Mouse (Mus musculus) hindbrain, embryonic 14.5 days (tissue): ENCODE measurements around the gene Pttg1ip. TPM values are rescaled to one million over a fixed set of nuclear protein-coding genes. Genes with fewer than 3 reads are reported as not detected.

Experiments used
- ATAC-seq: fragments of 200-750 bp; cut with Nextera tagmentation; 2 replicates; pipeline ENCODE4 v1.8.0; 2017; ENCODE audit warnings: moderate number of reproducible peaks, mild to moderate bottlenecking, moderate TSS enrichment, moderate library complexity; ENCODE audit not compliant: low FRiP score
- DNase-seq: peaks from one replicate; pipeline ENCODE4 v3.0.0-alpha.2; 2015; ENCODE audit warnings: low spot score
- H3K27ac ChIP-seq: fragments of 300-500 bp; sonication (generic); 2 replicates; pipeline ENCODE4 v1.5.1; 2014; ENCODE audit warnings: mild to moderate bottlenecking, moderate library complexity
- H3K27me3 ChIP-seq: fragments of 300-500 bp; sonication (generic); 2 replicates; pipeline ENCODE4 v1.6.1; 2014; ENCODE audit warnings: mild to moderate bottlenecking, low read length, mixed read lengths; ENCODE audit not compliant: control insufficient read depth, insufficient read depth
- H3K36me3 ChIP-seq: fragments of 300-500 bp; sonication (generic); replicated peaks from 2 replicates; pipeline ENCODE4 v1.6.1; 2014; ENCODE audit not compliant: control insufficient read depth, insufficient read depth
- H3K4me1 ChIP-seq: fragments of 300-500 bp; sonication (generic); replicated peaks from 2 replicates; pipeline ENCODE4 v1.6.1; 2014; ENCODE audit warnings: antibody characterized with exemption, low read length, mixed read lengths; ENCODE audit not compliant: control insufficient read depth, insufficient read depth
- H3K4me2 ChIP-seq: fragments of 300-500 bp; sonication (generic); replicated peaks from 2 replicates; pipeline ENCODE4 v1.6.1; 2014; ENCODE audit warnings: mild to moderate bottlenecking, moderate library complexity
- H3K4me3 ChIP-seq: fragments of 300-500 bp; sonication (generic); replicated peaks from 2 replicates; pipeline ENCODE4 v1.5.1; 2014; ENCODE audit warnings: mild to moderate bottlenecking, low read length
- H3K9ac ChIP-seq: fragments of 300-500 bp; sonication (generic); 2 replicates; pipeline ENCODE4 v1.6.1; 2014
- H3K9me3 ChIP-seq: fragments of 300-500 bp; sonication (generic); 2 replicates; pipeline ENCODE4 v1.6.1; 2016; ENCODE audit warnings: low read length; ENCODE audit not compliant: control insufficient read depth
- WGBS: fragments of 180-500 bp; shearing (Covaris S2); extraction: QIAGEN DNeasy Blood & Tissue Kit; methylation state at CpG from one replicate; pipeline ENCODE4 v1.1.7; 2014; 5-methylcytosine and 5-hydroxymethylcytosine counted together
- polyA plus RNA-seq: library from polyadenylated mRNA; unstranded; fragments of >200 nt; fragmentation: Nextera tagmentation; extraction: Ambion mirVana; gene quantifications from 2 replicates; pipeline ENCODE4 v1.2.1, GENCODE M21; 2014

The Pttg1ip gene
- polyA plus RNA-seq, 1 experiment from 2014 or later = 80.2 TPM

GRCm38 (mm10) chr10:77623639-77624400, 42.3 kb downstream of the Pttg1ip start:
- H3K36me3 ChIP-seq = peaks cover 12% of the 10 kb centered on the region; the same call in 1 of the 2 replicates
- no peaks in the 10 kb centered on the region for H3K9me3 ChIP-seq
- H3K27ac ChIP-seq = no peak overlapping the region
- ATAC-seq = no peak
- H3K4me2 ChIP-seq = peak overlapping the region; percentile 68
- H3K9ac ChIP-seq = peak overlapping the region; percentile 92; the same call in 1 of the 2 replicates
- 90% methylated on average over 10 of the region's 10 CpGs for WGBS
- peak overlapping the region; percentile 92 for H3K4me3 ChIP-seq
- no peak for DNase-seq
- no peaks in the 10 kb centered on the region for H3K27me3 ChIP-seq
- H3K4me1 ChIP-seq = peaks cover 16% of the 10 kb centered on the region

GRCm38 (mm10) chr10:77624570-77624995, 43.1 kb downstream of the Pttg1ip start:
- Histone ChIP-seq H3K4me1 (peaks cover 16% of the 10 kb centered on the region), H3K4me2 (peak overlapping the region; percentile 68; the same call in 1 of the 2 replicates), H3K4me3 (no peak overlapping the region), H3K9me3 (no peaks in the 10 kb centered on the region), H3K9ac (no peak overlapping the region), H3K36me3 (peaks cover 8% of the 10 kb centered on the region; the same call in 1 of the 2 replicates), H3K27ac (no peak overlapping the region), H3K27me3 (no peaks in the 10 kb centered on the region)
- ATAC-seq = no peak
- DNase-seq = no peak
- 74% methylated on average over 7 of the region's 7 CpGs for WGBS

- ATAC-seq = no peak
- H3K4me3 ChIP-seq = no peak overlapping the region
These were observed 44.5 kb downstream of the Pttg1ip start for GRCm38 (mm10) chr10:77626036-77626435.

GRCm38 (mm10) chr10:77626591-77626990, 45.1 kb downstream of the Pttg1ip start:
- Histone ChIP-seq H3K9ac (no peak overlapping the region), H3K4me3 (no peak overlapping the region), H3K4me2 (no peak overlapping the region), H3K36me3 (peaks cover 15% of the 10 kb centered on the region), H3K27me3 (no peaks in the 10 kb centered on the region), H3K9me3 (no peaks in the 10 kb centered on the region), H3K4me1 (peaks cover 16% of the 10 kb centered on the region), H3K27ac (no peak overlapping the region)
- no peak for DNase-seq
- 81% methylated on average over 7 of the region's 7 CpGs for WGBS
- no peak for ATAC-seq

More at GRCm38 (mm10) chr10:77626036-77626435, 44.5 kb downstream of the Pttg1ip start:
- Histone ChIP-seq H3K27ac (no peak overlapping the region), H3K4me1 (peaks cover 16% of the 10 kb centered on the region), H3K36me3 (peaks cover 9% of the 10 kb centered on the region), H3K9ac (no peak overlapping the region), H3K9me3 (no peaks in the 10 kb centered on the region), H3K4me2 (no peak overlapping the region), H3K27me3 (no peaks in the 10 kb centered on the region)
- DNase-seq = no peak
- 87% methylated on average over 7 of the region's 7 CpGs for WGBS

GRCm38 (mm10) chr10:77627497-77627896, 46.0 kb downstream of the Pttg1ip start:
- Histone ChIP-seq H3K36me3 (peaks cover 22% of the 10 kb centered on the region), H3K4me3 (no peak overlapping the region), H3K9ac (no peak overlapping the region), H3K4me1 (peaks cover 16% of the 10 kb centered on the region), H3K4me2 (no peak overlapping the region), H3K9me3 (no peaks in the 10 kb centered on the region), H3K27me3 (no peaks in the 10 kb centered on the region), H3K27ac (no peak overlapping the region)
- ATAC-seq (peak; percentile 70), DNase-seq (peak; percentile 88)
- WGBS = 39% methylated on average over 2 of the region's 2 CpGs

GRCm38 (mm10) chr10:77629163-77629562, 47.6 kb downstream of the Pttg1ip start:
- H3K27me3 ChIP-seq = no peaks in the 10 kb centered on the region
- H3K36me3 ChIP-seq = peaks cover 27% of the 10 kb centered on the region
- H3K4me2 ChIP-seq = no peak overlapping the region
- WGBS = 82% methylated on average over 3 of the region's 3 CpGs
- peaks cover 3% of the 10 kb centered on the region; the same call in 1 of the 2 replicates for H3K4me1 ChIP-seq
- H3K9ac ChIP-seq = no peak overlapping the region
- ATAC-seq = no peak
- no peak for DNase-seq
- H3K4me3 ChIP-seq = no peak overlapping the region
- no peak overlapping the region for H3K27ac ChIP-seq
- H3K9me3 ChIP-seq = no peaks in the 10 kb centered on the region

- WGBS = 97% methylated on average over 1 of the region's 1 CpGs
- H3K9ac ChIP-seq = no peak overlapping the region
- no peak overlapping the region for H3K27ac ChIP-seq
- H3K36me3 ChIP-seq = peaks cover 27% of the 10 kb centered on the region
- H3K9me3 ChIP-seq = no peaks in the 10 kb centered on the region
- H3K27me3 ChIP-seq = no peaks in the 10 kb centered on the region
- no peak overlapping the region for H3K4me2 ChIP-seq
- 0 out of 2 replicates have a peak, but pooled peaks cover 6% of the 10 kb centered on the region for H3K4me1 ChIP-seq
- H3K4me3 ChIP-seq = no peak overlapping the region
- DNase-seq = no peak
- no peak for ATAC-seq
These were observed 48.5 kb downstream of the Pttg1ip start for GRCm38 (mm10) chr10:77629970-77630369.

- H3K4me2 ChIP-seq = no peak overlapping the region
- peaks cover 52% of the 10 kb centered on the region for H3K36me3 ChIP-seq
- H3K27ac ChIP-seq = no peak overlapping the region
- H3K9ac ChIP-seq = no peak overlapping the region
- 0 out of 2 replicates have a peak, but pooled peaks cover 6% of the 10 kb centered on the region for H3K4me1 ChIP-seq
- H3K4me3 ChIP-seq = no peak overlapping the region
- 81% methylated on average over 6 of the region's 6 CpGs for WGBS
- ATAC-seq (no peak), DNase-seq (no peak)
- no peaks in the 10 kb centered on the region for H3K9me3 ChIP-seq
- H3K27me3 ChIP-seq = no peaks in the 10 kb centered on the region
These were observed 52.5 kb downstream of the Pttg1ip start for GRCm38 (mm10) chr10:77634016-77634415.

GRCm38 (mm10) chr10:77634452-77635231, 53.1 kb downstream of the Pttg1ip start:
- WGBS = 56% methylated on average over 13 of the region's 13 CpGs
- Histone ChIP-seq H3K4me1 (0 out of 2 replicates have a peak, but pooled peaks cover 6% of the 10 kb centered on the region), H3K4me2 (no peak overlapping the region), H3K27ac (no peak overlapping the region), H3K4me3 (no peak overlapping the region), H3K9ac (no peak overlapping the region), H3K9me3 (no peaks in the 10 kb centered on the region), H3K36me3 (peaks cover 52% of the 10 kb centered on the region), H3K27me3 (no peaks in the 10 kb centered on the region)
- ATAC-seq (peak; percentile 67; the same call in 1 of the 2 replicates), DNase-seq (peak; percentile 44)
